Mouse (Mus musculus) G1E (cell line): Measurements from ENCODE around the gene Rspry1.

Experiments used
- CTCF ChIP-seq: IDR thresholded peaks from 2 replicates; pipeline ENCODE4 v1.5.1; 2012; ENCODE audit warnings: low read depth, low read length, inconsistent platforms, mixed read lengths
- GATA1 ChIP-seq: IDR thresholded peaks from 2 replicates; pipeline ENCODE4 v1.6.1; 2012; ENCODE audit warnings: borderline replicate concordance, low read length, inconsistent platforms, mixed read lengths

DNA sequence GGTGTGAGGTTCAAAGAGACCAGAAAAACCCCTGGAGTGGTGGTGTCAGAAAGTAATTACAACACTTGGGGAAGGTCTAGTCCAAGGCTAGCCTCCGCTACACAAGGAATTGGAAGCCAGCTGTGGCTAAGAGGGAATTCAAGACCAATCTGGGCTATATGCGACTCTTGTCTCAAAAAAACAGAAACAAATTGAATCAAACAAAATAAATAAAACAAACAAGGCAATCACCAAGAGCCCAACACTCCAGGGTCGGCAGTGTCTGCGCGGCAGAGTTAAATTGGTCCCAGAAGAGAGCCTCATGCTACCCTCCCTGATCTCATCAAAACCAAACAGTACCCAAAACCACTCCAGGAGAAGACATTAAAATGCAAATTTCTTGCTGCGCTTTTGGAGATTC lies 93.0 kb downstream of the Rspry1 start:
- TF ChIP-seq CTCF: no peak
- TF ChIP-seq GATA1: no peak
